Mouse (Mus musculus) ES-Bruce4 (cell line): Measurements from ENCODE around the gene Lin7a. TPM values are rescaled to one million over a fixed set of nuclear protein-coding genes. Genes with fewer than 3 reads are reported as not detected.

ENCODE experiments used
- H3K27ac ChIP-seq: 2 replicates; pipeline ENCODE4 v1.5.1; 2012; ENCODE audit warnings: low read length, inconsistent platforms; ENCODE audit not compliant: insufficient read depth
- H3K27me3 ChIP-seq: 2 replicates; pipeline ENCODE4 v1.6.1; 2012; ENCODE audit warnings: mild to moderate bottlenecking, low read length, inconsistent platforms; ENCODE audit not compliant: control insufficient read depth, poor library complexity, insufficient read depth, severe bottlenecking
- H3K36me3 ChIP-seq: 2 replicates; pipeline ENCODE4 v1.6.1; 2012; ENCODE audit warnings: inconsistent platforms, mild to moderate bottlenecking, low read length, moderate library complexity; ENCODE audit not compliant: control insufficient read depth, poor library complexity, insufficient read depth, severe bottlenecking
- H3K4me1 ChIP-seq: one replicate; pipeline ENCODE4 v1.8.1; 2011; ENCODE audit warnings: low read length; ENCODE audit not compliant: control insufficient read depth, insufficient read depth
- H3K4me3 ChIP-seq: 2 replicates; pipeline ENCODE4 v1.5.1; 2011; ENCODE audit warnings: low read depth, mild to moderate bottlenecking, low read length
- H3K9ac ChIP-seq: 2 replicates; pipeline ENCODE4 v1.6.1; 2012; ENCODE audit warnings: low read depth, mild to moderate bottlenecking, inconsistent platforms; ENCODE audit not compliant: poor library complexity, severe bottlenecking
- H3K9me3 ChIP-seq: replicated peaks from 2 replicates; pipeline ENCODE4 v1.6.1; 2012; ENCODE audit warnings: mild to moderate bottlenecking, low read length, inconsistent platforms; ENCODE audit not compliant: control insufficient read depth, poor library complexity, insufficient read depth, severe bottlenecking
- CTCF ChIP-seq: IDR thresholded peaks from one replicate; pipeline ENCODE4 v1.8.1; 2011; ENCODE audit warnings: low read depth, low read length
- EP300 ChIP-seq: IDR thresholded peaks from 2 replicates; pipeline ENCODE4 v1.6.1; 2011; ENCODE audit warnings: low read depth, low read length; ENCODE audit not compliant: insufficient read depth
- POLR2A ChIP-seq: IDR thresholded peaks from one replicate; pipeline ENCODE4 v1.8.1; 2011; ENCODE audit warnings: low read length; ENCODE audit not compliant: insufficient read depth
- polyA plus RNA-seq: library from polyadenylated mRNA; stranded (reverse); fragments of >200 nt; gene quantifications from 2 replicates; pipeline ENCODE4 v1.2.4, GENCODE M21; 2011; ENCODE audit warnings: low read depth; ENCODE audit not compliant: missing spikeins, insufficient read depth, insufficient read length

Lin7a gene
- polyA plus RNA-seq, 1 experiment: not detected

DNA sequence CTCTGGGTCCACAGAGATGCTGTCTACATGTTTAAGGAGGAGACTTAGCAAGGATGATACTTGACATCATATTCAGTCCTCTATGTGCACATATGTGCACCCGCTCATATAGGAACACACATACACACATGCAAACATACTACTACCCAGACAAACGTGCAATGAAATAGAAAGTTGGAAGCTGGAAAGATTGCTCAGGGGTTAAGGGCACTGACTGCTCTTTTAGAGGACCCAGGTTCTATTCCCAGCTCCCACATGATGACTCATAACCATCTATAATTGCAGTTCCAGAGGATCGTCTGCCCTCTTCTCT, 19.0 kb upstream of the Lin7a start:
- Histone ChIP-seq H3K4me3 (no peak overlapping the region), H3K27ac (no peak overlapping the region), H3K36me3 (no peaks in the 10 kb centered on the region), H3K4me1 (no peaks in the 10 kb centered on the region), H3K27me3 (no peaks in the 10 kb centered on the region), H3K9me3 (no peaks in the 10 kb centered on the region), H3K9ac (no peak overlapping the region)
- TF ChIP-seq CTCF: no peak
- TF ChIP-seq EP300: no peak
- no peak for TF ChIP-seq POLR2A

DNA sequence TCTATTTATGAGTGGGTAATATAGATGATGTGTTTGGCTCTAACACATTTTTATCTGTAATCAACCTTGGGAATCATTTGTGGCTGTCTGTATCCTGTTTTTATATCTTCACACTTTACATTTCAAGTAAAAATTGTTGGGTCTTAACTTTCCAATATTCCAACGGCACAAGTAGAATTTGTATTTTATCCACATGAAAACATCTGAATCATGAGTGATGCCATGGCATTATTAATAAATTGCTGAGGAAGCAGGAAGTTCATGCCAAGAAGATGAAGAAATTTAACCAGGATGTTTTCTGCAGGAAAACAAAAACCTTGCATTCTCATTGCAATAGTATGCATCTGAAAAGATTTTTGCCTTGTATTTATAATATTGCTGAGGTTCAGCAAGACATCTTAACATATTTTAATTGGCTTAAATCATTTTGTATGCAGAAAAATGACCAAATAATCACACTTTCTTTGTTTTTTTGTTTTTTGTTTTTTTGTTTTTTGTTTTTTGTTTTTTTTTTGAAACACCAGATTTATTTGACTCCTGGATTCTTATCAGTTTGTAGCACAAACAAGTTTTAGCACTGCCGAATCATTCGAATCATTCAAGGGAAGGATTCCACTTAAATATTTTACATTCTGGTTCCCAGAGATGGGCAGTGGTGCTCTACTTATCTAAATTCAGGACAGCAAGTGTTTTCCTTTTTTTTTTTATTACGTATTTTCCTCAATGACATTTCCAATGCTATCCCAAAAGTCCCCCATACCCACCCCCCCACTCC, 18.1 kb upstream of the Lin7a start:
- Histone ChIP-seq H3K9me3 (no peaks in the 10 kb centered on the region), H3K9ac (no peak overlapping the region), H3K4me3 (no peak overlapping the region), H3K27ac (no peak overlapping the region), H3K36me3 (no peaks in the 10 kb centered on the region), H3K27me3 (no peaks in the 10 kb centered on the region), H3K4me1 (no peaks in the 10 kb centered on the region)
- TF ChIP-seq POLR2A: no peak
- no peak for TF ChIP-seq EP300
- TF ChIP-seq CTCF: no peak

DNA sequence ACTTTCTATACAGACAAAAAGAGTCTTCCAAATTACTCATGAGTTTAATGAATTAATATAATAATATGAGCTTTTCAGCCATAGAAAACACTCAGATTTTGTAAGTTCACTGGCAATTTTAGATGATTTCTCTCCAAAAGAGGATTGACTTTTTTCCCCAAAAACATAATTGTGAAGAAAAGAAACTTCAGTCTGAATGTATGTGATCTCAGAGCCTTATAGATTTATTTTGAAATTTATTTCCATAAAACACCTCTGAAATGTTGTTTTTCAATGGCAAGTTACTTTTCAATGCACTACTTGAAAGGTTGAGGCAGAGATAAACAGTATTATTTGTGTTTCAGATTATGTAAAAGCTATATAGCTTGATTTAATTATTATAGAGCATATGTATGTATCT, 16.8 kb upstream of the Lin7a start:
- TF ChIP-seq CTCF: no peak
- no peak for TF ChIP-seq POLR2A
- no peak for TF ChIP-seq EP300
- Histone ChIP-seq H3K36me3 (no peaks in the 10 kb centered on the region), H3K4me3 (no peak overlapping the region), H3K9ac (no peak overlapping the region), H3K4me1 (no peaks in the 10 kb centered on the region), H3K9me3 (no peaks in the 10 kb centered on the region), H3K27ac (no peak overlapping the region), H3K27me3 (no peaks in the 10 kb centered on the region)

DNA sequence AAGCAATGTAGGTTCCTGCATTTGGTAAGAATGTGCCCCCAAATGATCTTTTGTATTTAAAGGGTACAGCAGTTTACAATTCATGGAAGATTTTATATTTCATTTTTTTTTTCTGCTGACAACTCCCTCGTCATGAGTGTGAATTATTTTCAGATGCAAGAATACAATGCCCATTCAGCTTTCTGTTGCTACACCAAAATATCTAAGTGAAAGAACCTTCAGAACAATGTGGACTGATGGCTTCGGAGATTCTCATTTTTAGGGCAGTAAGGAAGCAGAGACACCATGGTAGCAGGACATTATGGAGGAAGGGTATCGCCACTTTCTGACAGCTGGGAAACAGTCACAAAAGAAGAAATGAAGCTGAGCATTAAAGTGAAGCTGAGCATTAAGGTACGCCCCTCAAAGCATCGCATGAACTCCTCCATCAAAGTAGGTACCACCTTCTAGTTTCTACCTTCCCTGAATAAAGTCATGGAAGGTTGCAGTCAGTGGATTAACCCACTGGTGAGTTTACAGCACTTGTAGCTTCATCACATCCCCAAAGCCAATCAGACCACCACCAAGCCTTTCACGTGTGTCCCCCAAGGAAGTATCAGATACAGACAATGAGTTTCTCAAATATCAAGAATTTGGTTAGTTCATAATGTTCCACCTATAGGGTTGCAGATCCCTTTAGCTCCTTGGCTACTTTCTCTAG, 16.0 kb upstream of the Lin7a start:
- Histone ChIP-seq H3K9ac (no peak overlapping the region), H3K27ac (no peak overlapping the region)
- TF ChIP-seq CTCF (no peak), EP300 (no peak), POLR2A (no peak)

DNA sequence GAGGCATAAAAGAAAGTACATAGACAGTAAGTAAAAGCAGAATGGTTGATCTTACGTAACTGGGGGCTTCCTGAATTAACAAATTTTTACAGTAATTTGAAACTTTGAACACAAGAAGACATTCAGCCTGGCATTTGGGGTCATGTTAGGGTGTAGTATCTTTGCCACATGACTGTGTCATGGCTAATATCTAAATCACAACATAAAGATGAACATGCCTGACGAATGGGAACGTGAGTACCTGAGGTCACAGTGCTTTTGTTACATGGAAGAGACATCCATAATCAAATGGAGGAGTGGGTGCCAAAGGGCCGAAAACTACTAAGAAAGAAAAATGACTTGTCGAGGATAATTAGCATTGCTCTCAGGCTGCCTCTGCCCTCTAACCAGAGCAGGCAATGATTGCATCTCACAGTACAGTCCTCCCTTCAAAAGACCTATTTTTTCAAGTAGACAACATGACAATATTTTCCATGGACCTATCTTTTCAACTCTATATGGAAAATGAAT, 15.0 kb upstream of the Lin7a start:
- Histone ChIP-seq H3K27me3 (no peaks in the 10 kb centered on the region), H3K4me1 (no peaks in the 10 kb centered on the region), H3K4me3 (no peak overlapping the region), H3K9me3 (no peaks in the 10 kb centered on the region), H3K27ac (no peak overlapping the region), H3K9ac (no peak overlapping the region), H3K36me3 (no peaks in the 10 kb centered on the region)
- no peak for TF ChIP-seq CTCF
- no peak for TF ChIP-seq POLR2A
- TF ChIP-seq EP300: no peak

More for the DNA sequence above, 16.0 kb upstream of the Lin7a start:
- no peaks in the 10 kb centered on the region for H3K27me3 ChIP-seq
- no peaks in the 10 kb centered on the region for H3K9me3 ChIP-seq
- no peaks in the 10 kb centered on the region for H3K4me1 ChIP-seq
- no peak overlapping the region for H3K4me3 ChIP-seq
- no peaks in the 10 kb centered on the region for H3K36me3 ChIP-seq

DNA sequence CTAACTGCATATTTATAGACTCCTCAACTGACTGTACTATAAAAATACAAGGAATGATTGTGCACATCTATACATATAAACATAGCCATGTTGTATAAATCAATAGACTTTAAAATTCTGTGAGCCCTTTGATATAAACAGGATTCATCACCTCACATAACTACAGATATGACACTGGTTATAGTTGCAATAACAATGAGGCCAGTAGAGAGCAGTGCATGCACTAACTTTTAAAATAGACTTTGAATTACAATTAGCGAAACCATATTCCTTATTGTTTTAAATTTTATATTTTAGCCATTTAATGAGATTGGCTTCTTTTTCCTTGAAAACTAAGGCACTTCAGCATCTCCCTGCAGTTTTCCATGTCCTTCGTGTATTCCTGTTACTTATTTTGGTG, 11.1 kb upstream of the Lin7a start:
- H3K9me3 ChIP-seq: no peaks in the 10 kb centered on the region
- no peaks in the 10 kb centered on the region for H3K27me3 ChIP-seq
- H3K4me3 ChIP-seq: no peak overlapping the region
- no peaks in the 10 kb centered on the region for H3K4me1 ChIP-seq
- no peak for TF ChIP-seq POLR2A
- TF ChIP-seq EP300: no peak
- TF ChIP-seq CTCF: no peak
- H3K36me3 ChIP-seq: no peaks in the 10 kb centered on the region
- no peak overlapping the region for H3K9ac ChIP-seq
- no peak overlapping the region for H3K27ac ChIP-seq
